Mouse (Mus musculus) kidney, postnatal 0 days (tissue): ENCODE results near the gene Apbb2. TPM values are rescaled to one million over a fixed set of nuclear protein-coding genes. Genes with fewer than 3 reads are reported as not detected.

Source experiments
- ATAC-seq: fragments of 200-750 bp; cut with Nextera tagmentation; replicated peaks from 2 replicates; pipeline ENCODE4 v1.8.0; 2017; ENCODE audit warnings: low read depth, moderate number of reproducible peaks, moderate TSS enrichment, moderate library complexity; ENCODE audit not compliant: low FRiP score
- DNase-seq: peaks from one replicate; pipeline ENCODE4 v3.0.0-alpha.2; 2016; ENCODE audit warnings: low spot score
- H3K27ac ChIP-seq: fragments of 300-500 bp; sonication (generic); 2 replicates; pipeline ENCODE4 v1.5.1; 2014; ENCODE audit warnings: mild to moderate bottlenecking
- H3K27me3 ChIP-seq: fragments of 300-500 bp; sonication (generic); 2 replicates; pipeline ENCODE4 v1.6.1; 2014; ENCODE audit warnings: low read length, mixed read lengths; ENCODE audit not compliant: insufficient read depth
- H3K36me3 ChIP-seq: fragments of 300-500 bp; sonication (generic); 2 replicates; pipeline ENCODE4 v1.6.1; 2014; ENCODE audit warnings: low read length, mixed read lengths; ENCODE audit not compliant: insufficient read depth
- H3K4me1 ChIP-seq: fragments of 300-500 bp; sonication (generic); replicated peaks from 2 replicates; pipeline ENCODE4 v1.6.1; 2014; ENCODE audit warnings: antibody characterized with exemption, low read length, mixed read lengths; ENCODE audit not compliant: insufficient read depth
- H3K4me2 ChIP-seq: fragments of 300-500 bp; sonication (generic); 2 replicates; pipeline ENCODE4 v1.6.1; 2014; ENCODE audit warnings: mild to moderate bottlenecking, low read length, moderate library complexity, mixed read lengths
- H3K4me3 ChIP-seq: fragments of 300-500 bp; sonication (generic); replicated peaks from 2 replicates; pipeline ENCODE4 v1.5.1; 2014; ENCODE audit warnings: low read depth, low read length
- H3K9ac ChIP-seq: fragments of 300-500 bp; sonication (generic); 2 replicates; pipeline ENCODE4 v1.6.1; 2014; ENCODE audit warnings: low read depth, low read length
- H3K9me3 ChIP-seq: fragments of 300-500 bp; sonication (generic); replicated peaks from 2 replicates; pipeline ENCODE4 v1.6.1; 2016; ENCODE audit warnings: low read length, inconsistent platforms, mixed read lengths
- CTCF ChIP-seq: IDR thresholded peaks from 2 replicates; pipeline ENCODE4 v1.5.1; 2016; ENCODE audit warnings: antibody characterized with exemption, low read depth, mild to moderate bottlenecking, moderate library complexity
- WGBS: fragments of 180-500 bp; shearing (Covaris S2); extraction: QIAGEN DNeasy Blood & Tissue Kit; methylation state at CpG from one replicate; pipeline ENCODE4 v1.1.7; 2014; 5-methylcytosine and 5-hydroxymethylcytosine counted together
- polyA plus RNA-seq: library from polyadenylated mRNA; unstranded; fragments of >200 nt; fragmentation: Nextera tagmentation; extraction: Ambion mirVana; gene quantifications from 2 replicates; pipeline ENCODE4 v1.2.1, GENCODE M21; 2015

The Apbb2 gene
- polyA plus RNA-seq, 1 experiment from 2014 or later, result 47.0 TPM

DNA sequence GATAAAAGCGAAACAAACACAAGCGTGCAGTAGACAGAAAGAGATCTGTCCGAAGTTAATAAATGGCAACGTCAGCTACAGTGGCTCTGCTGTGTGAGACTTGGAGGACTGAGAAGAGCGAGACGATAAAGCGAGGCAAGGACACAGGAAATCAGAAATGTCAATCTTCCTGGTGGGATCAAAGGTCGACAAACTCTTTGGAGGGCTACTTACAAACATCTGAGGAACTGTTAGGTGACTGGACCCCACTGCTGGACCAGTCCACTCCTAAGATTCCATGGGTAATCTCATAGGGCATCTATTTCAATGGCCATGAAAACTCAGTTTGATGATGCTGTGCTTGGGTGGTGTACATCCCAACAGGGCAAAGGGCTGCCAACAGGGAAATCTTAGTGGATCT, 155.9 kb downstream of the Apbb2 start:
- Histone ChIP-seq H3K4me2 (no peak overlapping the region), H3K27me3 (no peaks in the 10 kb centered on the region), H3K4me3 (no peak overlapping the region), H3K4me1 (no peaks in the 10 kb centered on the region), H3K27ac (no peak overlapping the region), H3K9me3 (no peaks in the 10 kb centered on the region), H3K36me3 (0 out of 2 replicates have a peak, but pooled peaks cover 3% of the 10 kb centered on the region), H3K9ac (no peak overlapping the region)
- DNase-seq (no peak), ATAC-seq (no peak)
- WGBS, result 75% methylated on average over 8 of the region's 8 CpGs
- TF ChIP-seq CTCF, result no peak

DNA sequence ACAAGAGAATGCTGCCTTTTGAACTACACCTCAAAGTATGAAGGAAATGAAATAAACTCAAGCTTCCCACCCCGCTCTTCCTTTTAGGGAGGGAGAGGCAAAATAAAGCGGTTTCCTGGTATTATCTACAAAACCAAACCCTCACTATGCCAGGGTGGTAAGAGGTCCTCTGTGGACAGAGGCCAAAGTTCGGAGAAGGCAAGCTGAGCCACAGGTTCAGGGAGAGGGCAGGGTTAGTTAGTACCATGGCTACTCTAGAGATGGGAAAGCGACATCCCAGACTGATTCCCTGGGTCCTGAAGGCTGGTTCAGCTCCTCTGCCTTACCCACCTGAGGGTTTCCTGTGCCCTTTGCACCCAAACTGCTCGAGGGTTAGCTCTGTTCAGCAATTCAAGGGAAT, 159.7 kb downstream of the Apbb2 start:
- Histone ChIP-seq H3K4me3 (no peak overlapping the region), H3K36me3 (0 out of 2 replicates have a peak, but pooled peaks cover 3% of the 10 kb centered on the region), H3K4me1 (no peaks in the 10 kb centered on the region), H3K9me3 (no peaks in the 10 kb centered on the region), H3K9ac (no peak overlapping the region), H3K4me2 (no peak overlapping the region), H3K27ac (no peak overlapping the region), H3K27me3 (no peaks in the 10 kb centered on the region)
- 72% methylated on average over 5 of the region's 5 CpGs for WGBS
- no peak for TF ChIP-seq CTCF
- ATAC-seq, result 0 out of 2 replicates have a peak, but pooled peaks have one; percentile 40
- peak; percentile 14 for DNase-seq

DNA sequence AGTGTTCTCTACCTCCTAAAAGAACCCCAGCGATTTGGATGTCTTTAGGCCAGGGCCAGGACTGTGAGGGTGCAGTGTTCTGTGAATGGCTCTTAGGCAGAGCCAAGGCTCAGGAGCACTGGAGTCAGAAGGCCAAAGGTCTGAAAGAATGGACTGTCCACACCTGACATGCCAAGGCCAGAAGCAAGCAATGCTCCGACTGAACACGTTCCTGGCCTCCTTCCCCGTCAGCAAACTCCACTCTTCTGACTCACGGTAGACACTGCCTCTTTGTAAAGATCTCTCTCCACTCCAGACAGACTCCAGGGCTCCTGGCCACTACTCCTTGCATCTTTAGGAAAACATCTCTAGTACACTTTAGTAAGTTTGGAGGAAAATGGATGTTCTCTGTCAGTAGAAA, 163.3 kb downstream of the Apbb2 start:
- no peaks in the 10 kb centered on the region for H3K27me3 ChIP-seq
- no peak overlapping the region for H3K9ac ChIP-seq
- ATAC-seq, result no peak
- 0 out of 2 replicates have a peak, but pooled peaks cover 3% of the 10 kb centered on the region for H3K36me3 ChIP-seq
- no peak overlapping the region for H3K27ac ChIP-seq
- WGBS, result 84% methylated on average over 5 of the region's 5 CpGs
- H3K4me3 ChIP-seq, result no peak overlapping the region
- H3K4me1 ChIP-seq, result no peaks in the 10 kb centered on the region
- H3K4me2 ChIP-seq, result no peak overlapping the region
- TF ChIP-seq CTCF, result no peak
- no peaks in the 10 kb centered on the region for H3K9me3 ChIP-seq
- no peak for DNase-seq

DNA sequence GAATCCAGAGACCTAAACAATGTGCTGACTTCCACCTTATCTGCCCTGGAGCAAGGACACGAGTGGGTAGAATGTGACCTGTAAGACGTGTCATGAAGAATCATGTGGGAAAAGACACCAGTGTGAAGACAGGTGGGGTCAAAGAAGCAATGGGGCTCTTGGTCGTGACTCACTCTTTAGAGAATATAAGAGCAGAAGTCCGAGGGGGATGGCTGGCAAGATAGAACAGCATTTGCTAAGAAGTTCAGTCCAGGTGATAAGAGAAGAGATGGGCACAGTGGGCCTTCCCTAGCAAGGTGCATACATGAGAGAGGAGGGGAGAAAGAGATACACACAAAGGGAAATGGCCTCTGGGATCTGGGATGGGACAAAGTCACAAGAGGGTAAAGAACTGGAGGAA, 163.8 kb downstream of the Apbb2 start:
- no peak for TF ChIP-seq CTCF
- DNase-seq, result no peak
- Histone ChIP-seq H3K9me3 (no peaks in the 10 kb centered on the region), H3K4me2 (no peak overlapping the region), H3K9ac (no peak overlapping the region), H3K27ac (no peak overlapping the region), H3K36me3 (0 out of 2 replicates have a peak, but pooled peaks cover 3% of the 10 kb centered on the region), H3K4me1 (no peaks in the 10 kb centered on the region), H3K4me3 (no peak overlapping the region), H3K27me3 (no peaks in the 10 kb centered on the region)
- no peak for ATAC-seq
- WGBS, result 81% methylated on average over 4 of the region's 4 CpGs

DNA sequence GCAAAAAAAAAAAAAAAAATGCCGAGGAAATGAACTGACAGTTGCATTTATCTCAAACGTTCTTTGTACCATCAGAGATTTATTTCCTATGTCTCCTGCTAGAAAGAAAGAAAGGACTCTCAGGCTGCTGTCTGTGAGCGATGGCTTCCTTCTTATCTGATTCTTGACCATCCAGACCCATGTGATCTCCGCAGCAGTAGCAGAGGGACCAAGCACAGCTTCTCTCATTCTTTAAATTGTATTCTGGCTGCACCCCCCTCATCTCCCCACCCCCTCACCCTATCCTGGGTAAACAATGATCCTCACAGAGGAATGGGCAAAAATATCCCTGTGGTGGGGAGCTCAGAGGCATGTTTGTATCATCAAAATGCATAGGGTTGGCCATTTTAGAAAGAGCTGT, 165.5 kb downstream of the Apbb2 start:
- no peak overlapping the region for H3K4me3 ChIP-seq
- WGBS, result 54% methylated on average over 4 of the region's 4 CpGs
- DNase-seq, result peak; percentile 18
- no peak for ATAC-seq
- H3K4me1 ChIP-seq, result no peaks in the 10 kb centered on the region
- H3K9me3 ChIP-seq, result no peaks in the 10 kb centered on the region
- TF ChIP-seq CTCF, result no peak
- no peak overlapping the region for H3K27ac ChIP-seq
- H3K27me3 ChIP-seq, result no peaks in the 10 kb centered on the region
- 0 out of 2 replicates have a peak, but pooled peaks cover 3% of the 10 kb centered on the region for H3K36me3 ChIP-seq
- no peak overlapping the region for H3K9ac ChIP-seq
- no peak overlapping the region for H3K4me2 ChIP-seq

DNA sequence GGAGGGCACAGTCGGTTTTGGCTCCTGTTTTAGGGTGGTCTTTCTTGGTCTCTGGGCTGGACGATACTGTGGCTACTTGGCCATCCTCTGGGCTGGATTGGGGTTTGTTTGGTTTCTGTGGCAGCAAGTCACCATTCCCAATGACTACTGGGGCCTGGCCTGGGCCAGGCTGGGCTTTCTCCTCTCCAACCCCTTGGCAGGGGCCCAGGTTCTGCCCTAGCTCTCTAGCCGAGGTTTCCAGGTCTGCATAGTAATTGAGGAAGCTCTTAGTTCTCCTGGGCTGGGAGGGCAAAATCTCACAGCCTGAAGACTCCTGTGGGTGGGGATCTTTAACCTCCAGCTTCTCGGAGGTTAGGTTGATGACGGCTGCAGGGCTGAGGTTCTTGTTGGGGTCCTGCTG, 167.0 kb downstream of the Apbb2 start:
- WGBS, result 79% methylated on average over 5 of the region's 5 CpGs
- no peak for ATAC-seq

DNA sequence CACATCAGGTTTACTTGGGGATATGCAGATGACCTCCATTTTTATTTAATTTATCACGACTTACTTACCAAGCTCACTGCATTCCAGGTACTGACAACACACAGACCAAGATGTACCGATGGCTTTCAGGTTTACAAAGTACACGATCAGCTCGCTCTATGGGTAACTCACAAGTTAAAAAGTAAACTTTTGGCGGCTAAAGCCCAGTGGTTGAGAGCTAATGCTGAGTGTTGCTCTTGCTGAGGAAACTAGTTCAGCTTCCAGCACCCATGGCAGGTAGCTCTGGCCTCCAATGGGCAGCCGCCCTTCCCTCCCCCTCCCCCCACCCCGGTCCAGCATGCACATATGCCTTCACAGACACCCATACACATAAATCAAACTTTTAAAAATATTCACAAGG, 173.1 kb downstream of the Apbb2 start:
- TF ChIP-seq CTCF, result no peak
- ATAC-seq (no peak), DNase-seq (no peak)
- Histone ChIP-seq H3K9ac (no peak overlapping the region), H3K9me3 (no peaks in the 10 kb centered on the region), H3K4me3 (no peak overlapping the region), H3K4me2 (no peak overlapping the region), H3K4me1 (no peaks in the 10 kb centered on the region), H3K27me3 (no peaks in the 10 kb centered on the region), H3K27ac (no peak overlapping the region), H3K36me3 (0 out of 2 replicates have a peak, but pooled peaks cover 2% of the 10 kb centered on the region)
- 89% methylated on average over 7 of the region's 7 CpGs for WGBS

More for the DNA sequence above, 167.0 kb downstream of the Apbb2 start:
- no peak overlapping the region for H3K4me2 ChIP-seq
- 0 out of 2 replicates have a peak, but pooled peaks cover 3% of the 10 kb centered on the region for H3K36me3 ChIP-seq
- no peaks in the 10 kb centered on the region for H3K27me3 ChIP-seq
- TF ChIP-seq CTCF, result no peak
- no peaks in the 10 kb centered on the region for H3K4me1 ChIP-seq
- no peak overlapping the region for H3K27ac ChIP-seq
- H3K9me3 ChIP-seq, result no peaks in the 10 kb centered on the region
- no peak overlapping the region for H3K9ac ChIP-seq
- H3K4me3 ChIP-seq, result no peak overlapping the region
- no peak for DNase-seq
